Mouse (Mus musculus) R1 (cell line): ENCODE measurements around the gene Mamstr.

ENCODE experiments used
- DNase-seq: peaks from one replicate; pipeline ENCODE4 v3.0.0-alpha.2; 2018; ENCODE audit warnings: low read depth, low spot score

Gene Mamstr

DNA sequence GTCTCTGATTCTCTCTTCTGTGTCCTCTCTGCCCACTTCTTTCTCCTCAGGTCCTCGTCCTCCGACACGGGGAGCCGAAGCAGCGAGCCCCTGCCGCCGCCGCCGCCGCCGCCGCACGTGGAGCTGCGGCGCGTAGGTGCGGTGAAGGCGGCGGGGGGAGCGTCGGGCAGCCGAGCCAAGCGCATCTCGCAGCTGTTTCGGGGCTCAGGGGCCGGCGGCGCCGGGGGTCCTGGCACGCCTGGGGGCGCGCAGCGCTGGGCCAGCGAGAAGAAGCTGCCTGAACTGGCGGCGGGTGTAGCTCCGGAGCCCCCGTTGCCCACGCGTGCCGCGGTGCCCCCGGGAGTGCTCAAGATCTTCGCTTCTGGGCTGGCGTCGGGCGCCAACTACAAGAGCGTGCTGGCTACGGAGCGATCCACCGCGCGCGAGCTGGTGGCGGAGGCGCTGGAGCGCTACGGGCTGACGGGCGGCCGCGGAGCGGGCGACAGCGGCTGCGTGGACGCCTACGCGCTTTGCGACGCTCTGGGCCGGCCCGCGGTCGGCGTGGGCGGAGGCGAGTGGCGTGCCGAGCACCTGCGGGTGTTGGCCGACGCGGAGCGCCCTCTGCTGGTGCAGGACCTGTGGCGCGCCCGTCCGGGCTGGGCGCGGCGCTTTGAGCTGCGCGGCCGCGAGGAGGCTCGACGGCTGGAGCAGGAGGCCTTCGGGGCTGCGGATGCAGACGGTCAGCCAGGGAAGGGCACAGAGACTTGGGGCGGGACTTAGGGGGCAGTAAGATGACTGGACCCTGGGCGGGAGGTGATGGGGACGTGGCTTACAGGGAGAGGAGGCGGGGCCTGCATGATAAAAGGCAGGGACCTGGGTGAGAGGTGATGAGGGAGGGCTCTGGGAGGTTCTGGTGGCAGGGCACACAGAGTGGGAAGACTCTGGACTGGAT lies 11.1 kb upstream of the Mamstr start:
- DNase-seq: peak; percentile 88

DNA sequence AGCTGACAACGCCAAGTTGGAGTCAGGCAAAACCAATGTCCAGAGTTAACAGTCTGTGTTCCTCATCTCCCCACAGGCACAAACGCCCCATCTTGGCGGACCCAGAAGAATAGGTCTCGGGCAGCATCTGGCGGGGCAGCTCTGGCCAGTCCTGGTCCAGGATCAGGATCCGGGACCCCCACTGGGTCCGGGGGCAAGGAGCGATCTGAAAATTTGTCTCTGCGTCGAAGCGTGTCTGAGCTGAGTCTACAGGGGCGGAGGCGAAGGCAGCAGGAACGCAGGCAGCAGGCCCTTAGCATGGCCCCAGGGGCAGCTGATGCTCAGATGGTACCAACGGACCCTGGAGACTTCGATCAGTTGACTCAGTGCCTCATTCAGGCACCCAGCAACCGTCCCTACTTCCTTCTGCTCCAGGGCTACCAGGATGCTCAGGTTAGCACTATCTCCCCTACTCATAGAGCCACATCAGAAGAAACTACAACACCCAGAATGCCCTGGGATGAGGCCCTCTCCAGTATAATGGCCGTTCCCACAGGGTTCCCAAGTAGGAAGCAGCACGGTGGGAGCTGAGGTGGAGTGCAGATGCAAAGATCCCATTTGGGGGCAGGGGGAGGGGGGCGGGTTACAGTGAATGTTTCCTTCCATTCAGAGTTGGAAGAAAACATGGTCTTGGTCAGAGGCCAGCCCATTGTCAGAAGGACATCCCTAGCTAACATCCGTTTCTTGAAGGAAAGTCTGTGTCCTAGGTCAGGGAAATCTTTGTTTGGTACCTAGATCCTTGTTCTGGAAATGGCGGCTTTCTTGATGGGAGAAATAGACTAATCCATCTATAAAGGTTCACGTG lies 9.5 kb upstream of the Mamstr start:
- peak; percentile 77 for DNase-seq

DNA sequence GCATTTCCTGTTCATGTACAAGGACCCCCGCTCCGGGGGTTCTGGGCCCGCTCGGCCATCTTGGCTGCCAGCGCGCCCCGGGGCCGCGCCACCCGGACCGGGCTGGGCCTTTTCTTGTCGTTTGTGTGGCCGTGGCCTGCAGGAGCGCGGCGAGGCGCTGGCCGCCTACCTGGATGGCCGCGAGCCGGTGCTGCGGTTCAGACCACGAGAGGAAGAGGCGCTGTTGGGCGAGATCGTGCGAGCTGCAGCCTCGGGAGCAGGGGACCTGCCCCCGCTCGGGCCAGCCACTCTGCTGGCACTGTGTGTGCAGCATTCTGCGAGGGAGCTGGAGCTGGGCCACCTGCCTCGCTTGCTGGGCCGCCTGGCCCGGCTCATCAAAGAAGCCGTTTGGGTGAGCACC lies 7.3 kb upstream of the Mamstr start:
- DNase-seq: peak; percentile 41

DNA sequence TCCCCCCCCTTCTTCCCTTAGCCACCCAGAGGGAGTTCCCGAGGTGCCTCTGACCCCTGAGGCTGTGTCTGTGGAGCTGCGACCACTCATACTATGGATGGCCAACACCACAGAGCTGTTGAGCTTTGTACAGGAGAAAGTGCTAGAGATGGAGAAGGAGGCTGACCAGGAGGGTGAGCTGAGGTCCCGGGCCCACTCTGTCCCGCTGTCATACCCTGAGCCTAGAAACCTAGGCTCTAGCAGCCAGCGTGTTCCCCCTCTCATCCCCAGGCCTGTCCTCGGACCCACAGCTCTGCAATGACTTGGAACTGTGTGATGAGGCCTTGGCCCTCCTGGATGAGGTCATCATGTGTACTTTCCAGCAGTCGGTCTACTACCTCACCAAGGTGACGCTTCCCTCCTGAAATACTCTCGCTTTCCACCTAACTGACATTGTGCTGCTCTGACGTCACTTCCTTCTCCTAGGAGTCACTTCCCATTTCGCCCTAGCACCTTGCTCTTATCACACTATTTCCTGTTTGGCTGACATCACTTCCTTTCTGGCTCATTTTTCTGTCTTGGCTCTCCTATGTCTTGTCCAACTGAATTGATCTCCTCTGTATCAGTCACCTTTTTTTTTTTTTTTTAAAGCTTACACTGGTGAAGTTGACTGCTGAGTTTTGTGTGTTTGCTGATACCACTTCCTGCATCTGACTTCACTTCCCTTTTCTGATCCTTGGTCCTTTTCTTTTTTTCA lies 4.7 kb upstream of the Mamstr start:
- peak; percentile 50 for DNase-seq

DNA sequence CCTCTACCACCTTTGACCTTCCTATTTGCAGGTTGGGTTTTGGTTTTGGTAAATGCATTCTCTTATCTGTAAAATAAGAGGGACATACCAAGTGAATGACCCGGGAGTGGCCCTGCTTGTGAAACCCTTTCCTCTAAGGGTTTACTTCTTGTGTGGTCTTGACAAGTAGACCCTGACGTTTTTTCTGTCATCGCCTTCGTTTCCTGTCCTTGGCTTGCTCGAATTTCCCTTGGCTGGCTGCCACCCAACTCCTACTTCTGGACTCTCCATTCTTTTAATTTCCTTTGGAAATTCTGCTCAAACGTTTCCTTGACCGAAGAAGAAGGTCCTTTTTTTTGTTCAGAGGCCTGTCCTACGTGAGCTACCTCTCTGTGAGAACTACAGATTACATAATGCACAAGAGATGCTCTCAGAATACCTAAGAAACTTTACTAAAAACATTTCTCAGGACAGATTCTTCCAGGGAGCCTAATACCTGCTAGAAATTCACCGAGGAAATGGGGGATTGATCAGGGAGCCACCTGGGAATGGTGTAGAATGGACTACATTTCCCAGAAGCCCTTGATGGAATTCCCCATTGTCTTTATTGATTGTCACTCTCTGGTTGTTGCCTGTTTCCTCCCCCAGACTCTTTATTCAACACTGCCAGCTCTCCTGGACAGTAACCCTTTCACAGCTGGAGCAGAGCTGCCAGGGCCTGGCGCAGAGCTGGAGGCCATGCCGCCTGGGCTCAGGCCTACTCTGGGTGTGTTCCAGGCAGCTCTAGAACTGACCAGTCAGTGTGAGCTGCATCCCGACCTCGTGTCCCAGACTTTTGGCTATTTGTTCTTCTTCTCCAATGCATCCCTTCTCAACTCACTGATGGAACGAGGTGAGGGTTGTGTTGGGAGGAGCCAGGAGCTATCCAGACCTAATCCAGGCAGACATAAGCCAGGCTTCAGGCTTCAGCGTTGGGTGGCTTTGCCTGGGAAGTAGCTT lies 3.8 kb upstream of the Mamstr start:
- peak; percentile 52 for DNase-seq

DNA sequence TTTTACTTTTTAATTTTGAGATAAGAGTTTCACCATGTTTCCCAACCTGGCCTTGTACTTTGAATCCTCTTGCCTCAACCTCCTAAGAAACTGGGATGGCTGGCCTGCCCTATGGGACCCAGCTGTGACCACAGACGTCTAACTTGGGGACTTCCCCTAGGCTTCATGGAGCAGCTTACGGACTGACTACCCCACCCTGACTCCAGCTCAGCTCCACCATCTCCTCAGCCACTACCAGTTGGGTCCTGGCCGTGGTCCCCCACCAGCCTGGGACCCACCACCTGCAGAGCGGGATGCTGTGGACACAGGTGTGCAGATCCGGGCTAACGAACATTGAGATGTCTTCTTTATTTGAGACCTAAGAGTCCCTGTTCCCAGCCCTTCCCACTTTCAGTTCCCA lies 2.1 kb upstream of the Mamstr start:
- DNase-seq: no peak

DNA sequence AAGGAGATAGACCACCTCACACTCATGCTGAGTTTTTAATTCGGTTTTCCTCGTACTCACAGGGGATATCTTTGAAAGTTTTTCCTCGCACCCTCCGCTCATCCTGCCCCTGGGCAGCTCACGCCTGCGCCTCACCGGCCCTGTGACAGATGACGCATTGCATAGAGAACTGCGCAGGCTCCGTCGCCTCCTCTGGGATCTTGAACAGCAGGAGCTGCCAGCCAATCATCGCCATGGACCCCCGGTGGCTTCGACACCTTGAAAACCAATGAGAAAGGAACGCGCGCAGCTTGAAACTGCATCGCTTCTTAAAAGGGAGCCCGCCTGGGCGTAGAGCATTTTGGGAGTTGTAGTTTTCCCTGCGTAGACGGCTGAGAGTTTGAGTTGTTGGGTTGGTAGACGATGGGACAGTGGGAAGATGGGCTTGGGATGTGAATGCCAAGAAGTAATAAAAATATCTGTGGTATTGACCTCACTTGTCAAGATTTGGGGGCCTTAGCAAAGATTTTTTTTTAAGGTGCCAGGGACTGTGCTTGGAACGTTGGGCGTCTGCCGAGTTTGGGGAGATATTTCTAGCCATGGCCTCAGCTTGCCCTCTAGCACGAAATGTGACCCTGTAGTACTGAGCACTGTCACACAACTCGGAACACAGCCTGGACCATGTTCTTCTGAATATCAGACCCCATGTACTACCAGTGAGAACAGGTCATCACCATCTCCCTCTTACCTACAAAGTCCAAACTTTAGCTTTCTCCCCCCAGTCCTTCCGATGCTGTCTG lies 965 bp upstream of the Mamstr start:
- DNase-seq: peak; percentile 98

DNA sequence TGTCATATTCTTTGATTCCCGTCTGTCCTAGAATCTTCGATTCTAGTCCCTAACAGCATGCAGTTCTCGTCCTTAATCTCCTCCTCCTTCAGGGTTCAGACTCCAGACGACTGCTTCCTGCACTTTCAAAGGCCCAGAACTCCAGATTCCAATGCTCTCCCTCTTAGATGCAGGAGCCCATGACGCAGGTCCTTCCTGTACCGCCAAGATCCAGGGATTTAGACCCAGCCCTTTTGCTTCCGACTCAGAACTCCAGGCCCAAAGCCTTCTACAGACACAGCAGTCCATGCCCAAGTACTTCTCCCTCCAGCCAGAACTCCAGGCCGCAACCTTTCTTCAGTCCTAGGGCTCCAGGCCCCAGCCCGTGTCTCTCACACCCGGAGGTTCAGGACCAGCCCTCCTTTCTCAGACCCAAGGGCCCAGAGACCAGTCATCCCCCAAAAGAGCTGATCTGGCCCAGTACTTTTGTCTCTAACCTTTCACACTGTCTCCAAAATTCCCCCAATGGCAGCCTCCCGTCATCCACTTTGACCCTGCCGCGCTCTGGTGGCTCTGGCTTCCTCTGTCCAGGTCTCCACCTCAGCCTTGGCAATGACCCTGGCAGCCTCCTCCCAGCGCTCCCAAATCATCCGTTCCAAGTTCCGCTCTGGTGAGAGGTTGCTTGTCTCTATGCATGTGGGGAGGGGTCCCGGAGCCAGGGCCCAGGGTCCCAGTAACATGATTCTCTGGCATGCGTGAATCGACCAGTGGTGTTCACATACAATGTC lies 597 bp downstream of the Mamstr start:
- DNase-seq: no peak

DNA sequence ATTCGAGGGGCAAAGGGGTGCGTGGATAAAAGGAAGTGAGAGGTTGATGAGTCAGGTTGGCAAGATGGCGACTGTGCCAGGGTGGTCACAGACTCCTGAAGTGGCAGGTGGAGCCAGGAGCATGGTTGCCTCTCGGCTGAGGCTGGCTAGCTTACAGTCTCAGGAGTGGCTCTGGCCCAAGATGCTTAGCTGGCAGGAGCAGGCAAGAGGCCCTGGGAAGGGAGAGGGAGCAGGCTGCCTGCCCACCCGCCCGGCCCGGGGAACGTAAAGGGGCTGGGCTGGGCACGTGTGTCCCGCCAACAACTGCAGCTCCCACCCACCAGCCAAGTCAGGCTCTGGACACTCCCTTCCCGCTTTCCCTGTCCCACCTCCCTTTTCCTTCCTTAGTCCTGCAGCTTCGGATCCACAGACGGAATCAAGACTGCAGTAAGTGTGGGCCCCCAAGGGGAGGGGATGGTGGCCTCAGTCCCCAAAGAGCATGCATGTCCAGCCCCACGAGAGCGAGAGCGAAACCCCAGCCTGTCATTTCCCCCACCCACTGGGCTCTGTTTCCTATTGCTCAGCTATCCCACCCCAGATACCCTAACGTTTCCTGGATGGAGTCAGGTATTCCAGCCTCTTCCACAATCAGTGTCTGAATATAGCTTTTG lies 1.7 kb downstream of the Mamstr start:
- no peak for DNase-seq

DNA sequence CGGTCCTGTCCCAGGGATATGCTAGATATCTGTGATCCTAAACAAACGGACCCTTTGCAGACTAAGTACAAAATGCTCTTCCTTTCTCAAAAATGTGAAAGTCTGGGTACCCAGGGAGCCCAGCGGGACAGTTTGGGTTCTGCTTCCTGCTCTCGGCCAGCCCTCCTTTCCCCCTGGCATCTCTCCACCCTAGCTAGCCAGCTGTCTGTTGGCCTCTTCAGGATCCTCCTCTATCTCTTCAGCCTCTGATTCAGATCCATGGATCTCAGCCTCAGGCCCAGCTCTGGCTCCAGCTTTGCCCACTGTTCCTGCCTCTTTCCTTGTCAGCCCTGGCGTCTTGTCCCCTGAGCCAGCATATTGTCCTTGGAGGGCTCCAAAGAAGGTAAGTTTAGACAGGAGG lies 2.3 kb downstream of the Mamstr start:
- no peak for DNase-seq

DNA sequence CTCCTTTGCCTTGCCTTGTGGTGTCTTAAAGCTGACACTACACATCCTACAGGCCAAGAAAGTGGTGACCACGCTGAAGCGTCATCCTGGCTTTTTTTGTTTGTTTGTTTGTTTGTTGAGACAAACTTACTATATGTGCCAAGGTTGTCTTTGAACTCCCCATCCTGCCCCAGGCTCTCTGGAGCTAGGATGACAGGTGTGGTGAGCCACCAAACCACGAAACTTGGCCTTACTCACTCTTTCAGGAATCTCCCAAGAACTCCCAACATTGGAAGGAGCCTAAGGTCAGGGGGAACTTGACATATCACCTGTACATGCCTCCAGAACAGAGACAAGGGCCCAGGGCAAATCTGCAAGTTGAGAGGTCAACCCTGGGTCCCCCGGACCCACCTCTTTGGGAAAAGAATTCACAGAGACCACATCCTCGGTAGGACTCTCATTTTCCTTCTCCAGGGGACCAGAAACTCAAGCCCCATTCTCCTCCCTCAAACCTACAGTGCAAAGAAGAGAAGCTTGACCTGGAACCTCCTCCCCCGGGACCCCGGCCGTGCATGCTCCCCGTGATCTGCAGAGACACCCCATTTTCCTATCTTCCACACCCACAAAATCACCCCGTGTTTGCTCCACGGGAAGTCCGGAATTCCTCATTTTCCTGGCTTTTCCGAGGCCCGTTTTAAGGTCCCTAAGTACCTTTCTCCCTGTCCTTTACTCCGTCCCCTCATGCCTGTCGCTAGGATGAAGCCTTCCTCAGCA lies 2.9 kb downstream of the Mamstr start:
- DNase-seq: no peak

DNA sequence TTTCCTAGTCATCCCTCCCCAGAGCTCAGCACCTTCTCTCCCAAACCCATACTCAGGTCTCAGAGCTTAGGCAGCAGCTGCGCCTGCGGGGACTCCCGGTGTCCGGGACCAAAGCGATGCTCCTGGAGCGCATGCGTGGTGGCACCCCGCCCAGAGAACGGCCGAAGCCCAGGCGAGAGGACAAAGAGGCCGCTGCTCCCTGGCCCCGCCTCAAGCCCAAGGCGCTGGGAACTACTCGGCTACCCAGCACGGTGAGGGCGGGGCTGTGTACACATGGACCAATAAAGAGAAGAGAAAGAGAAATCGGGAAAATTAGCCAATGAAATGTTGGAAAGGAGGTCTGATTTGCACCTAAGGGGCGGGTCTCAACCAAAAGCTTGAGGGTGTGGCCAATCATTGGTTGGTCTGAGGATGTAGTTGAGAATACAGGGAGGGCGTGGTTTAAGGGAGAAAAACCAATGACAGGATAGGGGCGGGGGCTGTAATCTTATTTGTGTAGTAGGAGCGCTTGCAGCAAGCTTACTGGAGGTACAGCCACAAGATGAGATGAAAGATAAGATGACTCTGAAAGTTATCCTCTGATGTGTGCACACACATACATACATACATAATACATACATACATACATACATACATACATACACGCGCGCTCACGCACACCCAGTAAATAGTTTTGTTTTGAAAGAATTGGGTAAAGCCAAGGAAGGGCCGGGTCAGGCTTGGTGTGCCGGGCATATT lies 3.8 kb downstream of the Mamstr start:
- DNase-seq: peak; percentile 100

DNA sequence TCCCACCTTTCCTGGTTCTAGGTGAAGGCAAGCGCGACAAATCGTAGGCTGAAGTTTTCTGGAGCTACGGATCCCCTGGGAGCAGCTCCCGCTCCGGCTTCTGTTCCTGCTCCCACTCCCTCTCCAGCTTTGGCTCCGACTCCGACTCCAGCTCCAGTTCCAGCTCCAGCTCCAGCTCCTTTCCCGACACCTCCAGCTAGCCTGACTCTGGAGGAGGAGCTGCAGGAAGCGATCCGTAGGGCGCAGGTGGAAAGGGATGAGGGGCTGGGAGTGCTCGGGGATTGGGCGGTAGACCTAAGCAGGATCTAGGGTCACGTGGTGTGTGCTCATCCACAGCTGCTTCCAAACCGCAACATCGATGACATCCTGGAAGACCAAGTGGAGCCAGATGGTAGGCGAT lies 4.4 kb downstream of the Mamstr start:
- DNase-seq: peak; percentile 59

DNA sequence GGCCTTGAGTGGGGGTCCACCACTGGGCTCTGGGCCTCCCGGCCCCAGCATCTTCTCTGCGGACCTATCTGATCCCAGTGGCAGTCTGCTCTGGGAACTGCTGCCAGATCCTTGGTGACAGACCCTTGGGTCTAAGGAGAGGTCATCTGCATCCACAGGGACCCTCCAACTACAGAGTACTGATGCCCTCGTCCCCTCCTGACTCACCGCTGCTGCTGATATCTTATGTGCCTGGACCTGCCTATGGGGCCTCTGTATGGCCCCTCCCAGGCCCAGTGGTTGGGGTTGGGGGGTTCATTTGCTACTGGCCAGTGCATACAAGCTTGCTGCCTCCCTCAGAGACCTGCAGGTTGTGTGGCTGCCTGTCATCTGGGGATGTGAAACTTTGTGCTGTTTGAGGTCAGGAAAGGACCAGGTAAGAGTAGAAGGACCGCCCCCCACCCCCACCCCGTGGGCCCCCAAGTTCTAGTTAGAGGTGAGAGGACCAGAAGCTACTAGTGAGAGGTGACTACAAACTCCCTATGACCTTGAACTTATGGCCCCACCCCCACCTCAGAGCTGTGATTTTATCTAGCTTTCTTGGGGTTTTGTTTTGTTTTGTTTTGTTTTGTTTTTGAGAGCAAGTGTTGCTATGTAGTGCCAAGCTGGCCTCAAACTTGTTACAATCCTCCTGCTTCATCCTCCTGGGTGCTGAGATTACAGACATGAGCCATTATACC lies 5.3 kb downstream of the Mamstr start:
- DNase-seq: no peak

DNA sequence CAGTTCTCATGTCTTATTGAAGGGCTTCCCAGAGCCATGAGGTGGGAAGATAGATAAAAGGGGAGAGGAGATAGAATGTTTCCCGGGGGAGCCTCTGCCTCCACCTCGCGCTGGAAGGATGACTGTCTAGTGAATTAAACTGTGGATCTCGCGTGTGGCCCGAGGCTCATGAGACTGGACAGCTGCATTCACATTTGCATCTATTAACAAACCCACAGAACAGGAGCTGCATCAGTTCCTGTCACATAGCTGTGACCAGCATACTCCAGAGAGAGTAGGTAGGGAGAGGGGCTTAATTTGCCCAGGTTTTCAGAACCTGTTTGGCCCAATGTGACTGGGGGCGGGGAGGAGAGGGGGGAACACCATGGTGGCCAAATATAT lies 5.8 kb downstream of the Mamstr start:
- no peak for DNase-seq

DNA sequence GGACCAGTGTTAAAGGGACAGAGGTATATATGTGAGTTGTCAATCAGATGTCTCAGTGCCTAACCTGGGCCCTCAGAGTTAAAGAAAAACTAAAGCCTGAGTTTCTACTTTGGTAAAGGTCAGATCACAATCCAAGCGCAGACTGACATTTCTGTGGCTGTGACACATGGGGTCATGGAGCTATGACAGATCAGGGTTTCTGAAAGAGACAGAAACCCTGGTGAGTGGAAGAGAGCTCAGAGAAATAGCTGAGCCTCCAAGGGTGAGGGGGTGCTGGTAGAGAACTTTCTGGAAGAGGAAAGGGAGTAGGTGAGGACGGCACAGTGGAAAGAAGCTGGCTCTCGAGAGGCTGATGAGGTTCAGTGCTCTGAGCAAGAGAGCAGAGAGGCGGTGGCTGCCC lies 6.9 kb downstream of the Mamstr start:
- DNase-seq: no peak

DNA sequence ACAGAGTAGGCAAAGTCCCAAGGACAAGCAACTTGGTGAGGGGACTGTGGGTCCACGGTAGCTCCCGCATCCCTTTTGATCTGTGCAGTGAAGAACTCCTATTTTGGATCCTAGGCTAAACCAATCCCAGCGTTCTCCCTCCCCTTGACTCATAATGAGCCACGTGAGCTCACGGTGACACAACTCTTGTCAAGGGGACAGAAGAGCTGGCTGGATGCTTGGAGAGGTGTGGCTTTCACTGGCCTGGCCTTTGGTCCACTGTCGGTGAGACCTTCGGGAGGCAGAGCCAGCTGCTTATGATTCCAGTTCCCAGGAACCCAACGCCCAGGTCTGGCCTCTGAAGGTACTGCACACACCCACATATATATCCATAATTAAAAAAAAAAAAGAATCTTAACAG lies 9.6 kb downstream of the Mamstr start:
- DNase-seq: no peak
